Mouse (Mus musculus) frontal cortex, postnatal 10 days (tissue): ENCODE measurements at regions not wholly inside any gene's neighbourhood (a gene's known extent, or its start where the extent isn't known, plus 50 kb on each side); places are given as distances from the start of the nearest gene placed in this dataset.

Source experiments
- DNase-seq, 2 experiments: peaks; one replicate each; pipeline ENCODE4 v3.0.0; 2022; ENCODE audit warnings: low spot score in 2 of 2, mixed read lengths in 1 of 2

- DNase-seq: no peak
Observed at GRCm38 (mm10) chr10:23480474-23480873, 129.9 kb upstream of the Eya4 start.

GRCm38 (mm10) chr10:23478902-23479301 is 128.3 kb upstream of the Eya4 start:
- DNase-seq: no peak

GRCm38 (mm10) chr10:23477104-23477503 is 126.5 kb upstream of the Eya4 start:
- no peak for DNase-seq

GRCm38 (mm10) chr10:23450997-23451396 is 100.4 kb upstream of the Eya4 start:
- DNase-seq: no peak

- no peak for DNase-seq
Observed at GRCm38 (mm10) chr10:23450647-23450979, 100.0 kb upstream of the Eya4 start.

- DNase-seq: no peak
Observed at GRCm38 (mm10) chr10:23449860-23450646, 99.5 kb upstream of the Eya4 start.

GRCm38 (mm10) chr10:23448976-23449859 is 98.6 kb upstream of the Eya4 start:
- DNase-seq: no peak

- no peak for DNase-seq
Observed at GRCm38 (mm10) chr10:23430376-23430775, 79.8 kb upstream of the Eya4 start.

GRCm38 (mm10) chr10:23413794-23414518 is 63.4 kb upstream of the Eya4 start:
- DNase-seq: no peak

GRCm38 (mm10) chr10:23403351-23403938 is 52.9 kb upstream of the Eya4 start:
- no peak for DNase-seq
